Mouse (Mus musculus) CH12.LX (cell line): ENCODE data around the gene Ppox.

Source experiments
- CTCF ChIP-seq, 2 experiments: IDR thresholded peaks in 1 of 2; conservative IDR thresholded peaks in 1 of 2; 2 replicates each; pipeline ENCODE4 v1.5.1; 2011 to 2012; ENCODE audit warnings: low read depth in 2 of 2, low read length in 2 of 2, improper control_type of control experiment in 1 of 2, inconsistent platforms in 1 of 2, mild to moderate bottlenecking in 1 of 2, moderate library complexity in 1 of 2
- JUND ChIP-seq: conservative IDR thresholded peaks from 2 replicates; pipeline ENCODE4 v1.6.1; 2011; ENCODE audit warnings: low read depth, low read length, improper control_type of control experiment
- POLR2AphosphoS2 ChIP-seq: IDR thresholded peaks from 2 replicates; pipeline ENCODE4 v1.6.1; 2011; ENCODE audit warnings: low read depth, low read length, improper control_type of control experiment
- SMC3 ChIP-seq: IDR thresholded peaks from 2 replicates; pipeline ENCODE4 v1.6.1; 2011; ENCODE audit warnings: low read depth, low read length, improper control_type of control experiment

DNA sequence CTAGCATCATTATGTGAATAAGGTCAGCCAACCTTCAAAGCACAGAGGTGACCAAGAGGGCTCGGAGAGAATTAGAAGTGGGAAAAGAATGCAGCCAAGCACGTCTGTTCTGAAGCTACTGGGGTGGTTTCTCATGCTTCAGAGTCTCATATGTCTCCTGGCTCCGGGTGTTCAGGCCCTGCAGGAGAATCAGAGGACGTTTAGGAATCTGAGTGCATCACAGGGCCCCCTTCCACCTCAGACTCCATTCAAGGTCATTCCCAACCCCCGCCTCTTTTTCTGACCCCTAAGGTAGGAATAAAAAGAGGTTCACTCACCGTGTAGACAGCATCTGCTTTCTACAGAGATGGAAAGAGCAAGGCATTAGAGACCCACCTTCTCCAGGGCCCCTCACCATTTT lies 51.2 kb downstream of the Ppox start:
- TF ChIP-seq CTCF (conservative IDR thresholded peaks at IDR 0.05 in 1 of 2, IDR thresholded peaks at IDR 0.05 in 1 of 2; ENCODE audit: low read depth in 2 of 2, low read length in 2 of 2) (no peak), SMC3 (no peak), JUND (no peak), POLR2AphosphoS2 (no peak)
